Mouse (Mus musculus) midbrain, embryonic 10.5 days (tissue): ENCODE results near the gene Nmrk1. TPM values are rescaled to one million over a fixed set of nuclear protein-coding genes. Genes with fewer than 3 reads are reported as not detected.

Experiments used
- DNase-seq: peaks from one replicate; pipeline ENCODE4 v3.0.0-alpha.2; 2017; ENCODE audit warnings: low spot score
- H3K27ac ChIP-seq: fragments of 300-500 bp; sonication (generic); replicated peaks from 2 replicates; pipeline ENCODE4 v1.5.1; 2016; ENCODE audit warnings: mild to moderate bottlenecking
- H3K27me3 ChIP-seq: fragments of 300-500 bp; sonication (generic); 2 replicates; pipeline ENCODE4 v1.6.1; 2016; ENCODE audit warnings: low read depth, mild to moderate bottlenecking; ENCODE audit not compliant: poor library complexity, severe bottlenecking
- H3K36me3 ChIP-seq: fragments of 300-500 bp; sonication (generic); 2 replicates; pipeline ENCODE4 v1.6.1; 2016; ENCODE audit warnings: mild to moderate bottlenecking, moderate library complexity
- H3K4me1 ChIP-seq: fragments of 300-500 bp; sonication (generic); 2 replicates; pipeline ENCODE4 v1.6.1; 2016
- H3K4me3 ChIP-seq: fragments of 300-500 bp; sonication (generic); 2 replicates; pipeline ENCODE4 v1.5.1; 2016; ENCODE audit warnings: mild to moderate bottlenecking, moderate library complexity
- H3K9me3 ChIP-seq: fragments of 300-500 bp; sonication (generic); replicated peaks from 2 replicates; pipeline ENCODE4 v1.6.1; 2016; ENCODE audit warnings: mild to moderate bottlenecking
- WGBS: fragments of 180-500 bp; shearing (Covaris S2); methylation state at CpG from one replicate; pipeline ENCODE4 v1.1.7; 2016; 5-methylcytosine and 5-hydroxymethylcytosine counted together
- polyA plus RNA-seq: library from polyadenylated mRNA; unstranded; fragments of >200 nt; fragmentation: Nextera tagmentation; extraction: Ambion mirVana; gene quantifications from 2 replicates; pipeline ENCODE4 v1.2.1, GENCODE M21; 2016

Nmrk1 gene
- polyA plus RNA-seq, 1 experiment from 2014 or later = 7.2 TPM

GRCm38 (mm10) chr19:18619691-18620090 lies 12.1 kb upstream of the Nmrk1 start:
- WGBS = 68% methylated on average over 1 of the region's 1 CpGs
- no peak overlapping the region for H3K27ac ChIP-seq
- DNase-seq = no peak
- no peak overlapping the region for H3K4me3 ChIP-seq
- peaks cover 6% of the 10 kb centered on the region; the same call in 1 of the 2 replicates for H3K4me1 ChIP-seq
- H3K36me3 ChIP-seq = no peaks in the 10 kb centered on the region
- no peaks in the 10 kb centered on the region for H3K9me3 ChIP-seq
- no peaks in the 10 kb centered on the region for H3K27me3 ChIP-seq

DNA sequence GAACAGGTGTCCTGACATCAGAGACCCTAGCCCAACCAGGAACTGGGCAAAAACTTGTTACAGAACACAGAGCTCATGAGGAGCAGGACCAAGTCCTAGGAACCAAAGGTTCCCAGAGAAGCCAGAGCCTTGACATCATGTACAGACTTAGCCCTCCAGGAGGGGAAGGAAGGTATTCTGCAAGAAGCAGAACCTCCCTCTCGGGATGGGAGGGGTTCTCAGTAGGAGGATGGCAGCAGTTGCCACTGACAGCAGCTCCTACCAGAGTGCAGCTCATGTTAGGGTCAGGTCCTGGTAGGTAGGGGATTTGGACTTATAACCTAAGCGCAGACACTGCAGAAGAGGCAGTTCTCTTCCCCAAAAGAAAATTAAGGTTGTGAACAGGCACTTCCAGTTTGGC lies 7.9 kb upstream of the Nmrk1 start:
- WGBS = 78% methylated on average over 2 of the region's 2 CpGs
- Histone ChIP-seq H3K27ac (no peak overlapping the region), H3K36me3 (no peaks in the 10 kb centered on the region), H3K27me3 (0 out of 2 replicates have a peak, but pooled peaks cover under 1% of the 10 kb centered on the region), H3K9me3 (no peaks in the 10 kb centered on the region), H3K4me1 (no peaks in the 10 kb centered on the region), H3K4me3 (no peak overlapping the region)
- no peak for DNase-seq

DNA sequence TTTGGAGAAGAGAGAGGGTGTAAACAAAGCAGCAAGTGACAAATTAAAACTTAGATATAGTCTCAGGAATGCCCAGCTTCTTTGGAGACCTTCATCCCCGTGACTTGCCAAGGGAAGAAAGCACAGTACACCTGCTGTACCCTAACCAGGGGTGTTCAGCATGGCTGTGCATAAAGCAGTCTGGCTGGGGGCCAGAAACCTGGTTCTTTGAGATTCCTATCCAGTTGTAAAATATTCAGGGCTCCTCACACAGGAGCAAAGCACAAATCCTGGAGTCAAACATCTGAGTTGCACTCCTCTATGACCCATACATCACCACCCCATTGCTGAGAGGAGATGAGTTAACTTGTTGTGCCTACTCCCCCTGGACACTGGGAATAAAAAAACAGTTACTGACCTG lies 2.2 kb upstream of the Nmrk1 start:
- DNase-seq = no peak
- no peak overlapping the region for H3K27ac ChIP-seq
- H3K4me3 ChIP-seq = no peak overlapping the region
- peaks cover 17% of the 10 kb centered on the region for H3K4me1 ChIP-seq
- H3K27me3 ChIP-seq = peaks cover 24% of the 10 kb centered on the region
- WGBS = 73% methylated on average over 1 of the region's 1 CpGs
- no peaks in the 10 kb centered on the region for H3K36me3 ChIP-seq
- no peaks in the 10 kb centered on the region for H3K9me3 ChIP-seq

GRCm38 (mm10) chr19:18630221-18631119 lies 1.3 kb upstream of the Nmrk1 start:
- peak; percentile 42 for DNase-seq
- 11% methylated on average over 17 of the region's 17 CpGs for WGBS
- no peak overlapping the region for H3K27ac ChIP-seq

GRCm38 (mm10) chr19:18631161-18631643 lies 548 bp upstream of the Nmrk1 start:
- peaks cover 24% of the 10 kb centered on the region for H3K27me3 ChIP-seq
- H3K9me3 ChIP-seq = no peaks in the 10 kb centered on the region
- H3K4me1 ChIP-seq = peaks cover 17% of the 10 kb centered on the region
- no peak for DNase-seq
- peak overlapping the region; percentile 81 for H3K27ac ChIP-seq
- peak overlapping the region; percentile 79 for H3K4me3 ChIP-seq
- under 1% methylated on average over 40 of the region's 40 CpGs for WGBS
- no peaks in the 10 kb centered on the region for H3K36me3 ChIP-seq

More at GRCm38 (mm10) chr19:18630221-18631119, 1.3 kb upstream of the Nmrk1 start:
- peaks cover 24% of the 10 kb centered on the region for H3K27me3 ChIP-seq
- H3K4me3 ChIP-seq = peak overlapping the region; percentile 79
- no peaks in the 10 kb centered on the region for H3K9me3 ChIP-seq
- H3K4me1 ChIP-seq = peaks cover 17% of the 10 kb centered on the region
- no peaks in the 10 kb centered on the region for H3K36me3 ChIP-seq

DNA sequence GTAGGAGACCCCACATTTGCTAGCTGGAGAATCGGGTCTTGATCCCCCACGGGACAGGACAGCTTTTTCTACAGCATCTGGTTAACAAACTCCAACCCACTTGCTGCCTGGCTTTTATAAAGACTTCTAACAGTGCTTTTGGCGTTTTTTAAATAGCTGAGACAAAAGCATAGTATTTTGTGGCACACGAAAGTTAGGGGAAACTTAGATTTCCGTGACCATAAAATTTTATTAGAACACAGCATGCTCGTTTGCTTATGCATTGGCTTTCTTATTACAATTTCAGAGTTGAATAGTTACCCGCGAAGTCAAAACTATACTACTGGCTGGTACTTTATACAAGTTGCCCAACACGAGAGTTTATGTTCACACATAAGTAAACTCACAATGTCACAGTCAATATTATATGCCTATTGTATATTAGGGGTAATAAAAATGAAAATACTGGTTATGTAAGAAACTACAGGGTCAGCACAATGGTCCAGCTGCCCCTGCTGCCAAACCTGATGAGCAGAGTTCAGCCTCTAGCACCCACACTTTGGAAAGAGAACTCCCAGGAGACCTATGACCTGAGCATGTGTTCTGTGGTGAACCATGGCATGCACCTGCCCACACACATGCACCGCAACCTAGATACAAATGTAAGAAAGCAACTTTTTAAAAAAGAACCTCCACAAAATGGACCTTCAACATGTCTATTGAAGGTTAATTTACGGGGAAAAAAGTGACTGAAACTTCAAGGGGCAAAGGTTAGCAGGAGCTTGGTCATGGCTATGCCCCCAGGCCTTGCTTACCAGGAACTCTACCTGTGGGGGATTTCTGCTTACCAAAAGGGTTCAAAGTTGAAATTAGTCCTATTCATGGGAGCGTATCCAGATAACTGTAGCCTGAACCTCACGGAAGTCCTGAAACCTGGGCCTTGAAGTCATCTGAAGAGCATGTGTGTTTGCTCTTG lies 758 bp downstream of the Nmrk1 start:
- WGBS = 68% methylated on average over 13 of the region's 13 CpGs
- no peak for DNase-seq
- H3K36me3 ChIP-seq = no peaks in the 10 kb centered on the region
- peaks cover 24% of the 10 kb centered on the region for H3K27me3 ChIP-seq
- H3K4me1 ChIP-seq = peaks cover 17% of the 10 kb centered on the region
- H3K9me3 ChIP-seq = no peaks in the 10 kb centered on the region
- H3K4me3 ChIP-seq = peak overlapping the region; percentile 79
- peak overlapping the region; percentile 81; the same call in 1 of the 2 replicates for H3K27ac ChIP-seq

DNA sequence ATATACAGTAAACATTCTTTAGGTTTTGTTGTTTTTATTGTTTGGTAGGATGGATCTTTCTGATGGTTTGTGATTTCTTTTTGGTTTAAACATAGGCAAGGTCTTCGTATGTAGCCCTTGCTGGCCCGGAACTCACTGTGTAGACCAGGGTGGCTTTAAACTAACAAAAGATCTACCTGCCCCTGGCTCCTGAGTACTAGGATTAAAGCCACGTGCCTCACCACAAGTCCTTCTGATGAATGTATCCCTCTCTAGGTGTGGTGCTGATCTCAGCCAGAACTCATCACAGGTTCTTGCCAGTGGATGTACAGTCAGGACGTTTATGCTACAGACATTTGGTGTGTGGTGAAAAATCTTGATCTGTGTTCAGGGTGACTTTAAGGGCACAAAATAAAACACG lies 6.2 kb downstream of the Nmrk1 start:
- no peak overlapping the region for H3K4me3 ChIP-seq
- H3K36me3 ChIP-seq = no peaks in the 10 kb centered on the region
- 87% methylated on average over 5 of the region's 5 CpGs for WGBS
- no peak for DNase-seq
- H3K9me3 ChIP-seq = no peaks in the 10 kb centered on the region
- no peaks in the 10 kb centered on the region for H3K4me1 ChIP-seq
- peaks cover 3% of the 10 kb centered on the region for H3K27me3 ChIP-seq
- no peak overlapping the region for H3K27ac ChIP-seq

GRCm38 (mm10) chr19:18638949-18639348 lies 7.2 kb downstream of the Nmrk1 start:
- H3K27ac ChIP-seq = no peak overlapping the region
- no peaks in the 10 kb centered on the region for H3K9me3 ChIP-seq
- no peak overlapping the region for H3K4me3 ChIP-seq
- H3K4me1 ChIP-seq = peaks cover 3% of the 10 kb centered on the region; the same call in 1 of the 2 replicates
- H3K36me3 ChIP-seq = no peaks in the 10 kb centered on the region
- WGBS = 76% methylated on average over 5 of the region's 5 CpGs
- no peak for DNase-seq
- no peaks in the 10 kb centered on the region for H3K27me3 ChIP-seq

- H3K9me3 ChIP-seq = no peaks in the 10 kb centered on the region
- WGBS = 23% methylated on average over 2 of the region's 2 CpGs
- no peak overlapping the region for H3K4me3 ChIP-seq
- no peaks in the 10 kb centered on the region for H3K36me3 ChIP-seq
- no peak for DNase-seq
- H3K27ac ChIP-seq = no peak overlapping the region
- H3K27me3 ChIP-seq = no peaks in the 10 kb centered on the region
- peaks cover 3% of the 10 kb centered on the region; the same call in 1 of the 2 replicates for H3K4me1 ChIP-seq
Observed at GRCm38 (mm10) chr19:18639552-18639951, 7.8 kb downstream of the Nmrk1 start.

DNA sequence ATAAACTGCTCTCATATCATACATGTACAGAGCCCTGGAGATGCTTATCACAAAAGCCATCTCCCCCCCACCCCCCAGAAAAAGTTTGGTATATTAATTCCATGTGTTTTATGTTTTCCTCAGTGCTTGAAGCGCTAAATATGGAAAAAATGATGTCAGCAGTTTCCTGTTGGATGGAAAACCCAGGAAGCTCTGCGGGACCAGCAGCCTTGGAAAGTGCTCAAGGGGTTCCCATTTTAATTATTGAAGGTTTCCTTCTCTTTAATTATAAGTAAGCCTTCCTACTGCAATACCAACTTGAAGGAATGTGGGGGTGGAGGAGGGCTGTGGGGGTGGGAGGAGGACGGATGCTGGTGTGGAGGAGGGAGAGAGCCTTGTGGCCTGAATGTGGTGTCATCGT lies 9.3 kb downstream of the Nmrk1 start:
- H3K27ac ChIP-seq = no peak overlapping the region
- no peaks in the 10 kb centered on the region for H3K27me3 ChIP-seq
- H3K36me3 ChIP-seq = no peaks in the 10 kb centered on the region
- DNase-seq = no peak
- no peaks in the 10 kb centered on the region for H3K9me3 ChIP-seq
- WGBS = 71% methylated on average over 4 of the region's 4 CpGs
- H3K4me3 ChIP-seq = no peak overlapping the region
- H3K4me1 ChIP-seq = peaks cover 3% of the 10 kb centered on the region; the same call in 1 of the 2 replicates

- Histone ChIP-seq H3K4me1 (peaks cover 5% of the 10 kb centered on the region), H3K27me3 (no peaks in the 10 kb centered on the region), H3K4me3 (no peak overlapping the region), H3K36me3 (no peaks in the 10 kb centered on the region), H3K27ac (no peak overlapping the region), H3K9me3 (no peaks in the 10 kb centered on the region)
- no peak for DNase-seq
- WGBS = 70% methylated on average over 4 of the region's 4 CpGs
Observed at GRCm38 (mm10) chr19:18643411-18643810, 11.7 kb downstream of the Nmrk1 start.

GRCm38 (mm10) chr19:18644084-18644483 lies 12.3 kb downstream of the Nmrk1 start:
- Histone ChIP-seq H3K4me1 (peaks cover 5% of the 10 kb centered on the region), H3K36me3 (no peaks in the 10 kb centered on the region), H3K27ac (no peak overlapping the region), H3K27me3 (no peaks in the 10 kb centered on the region), H3K4me3 (no peak overlapping the region), H3K9me3 (no peaks in the 10 kb centered on the region)
- 80% methylated on average over 6 of the region's 6 CpGs for WGBS
- no peak for DNase-seq
